Mouse (Mus musculus) olfactory bulb, adult 2 months (tissue): Measurements from ENCODE around the gene Rmnd5b. TPM values are rescaled to one million over a fixed set of nuclear protein-coding genes. Genes with fewer than 3 reads are reported as not detected.
A peak's percentile ranks its signal among the peaks of the same experiment; 100 is the strongest.
"Not testable (repeated sequence)": the region's sequence is repeated elsewhere in the genome, so short reads cannot be mapped to it uniquely, and the experiment has no call there.

Source experiments
- H3K27ac ChIP-seq: fragments of 200-500 bp; 2 replicates; pipeline ENCODE4 v1.5.1; 2012; ENCODE audit warnings: low read depth, low read length; ENCODE audit not compliant: insufficient read depth
- H3K4me1 ChIP-seq: fragments of 200-500 bp; 2 replicates; pipeline ENCODE4 v1.6.1; 2012; ENCODE audit warnings: low read length; ENCODE audit not compliant: control insufficient read depth, insufficient read depth
- H3K4me3 ChIP-seq: fragments of 200-500 bp; 2 replicates; pipeline ENCODE4 v1.5.1; 2012; ENCODE audit warnings: mild to moderate bottlenecking, low read depth, low read length, moderate library complexity; ENCODE audit not compliant: insufficient read depth
- CTCF ChIP-seq: fragments of 200-500 bp; IDR thresholded peaks from 2 replicates; pipeline ENCODE4 v1.5.1; 2012; ENCODE audit warnings: low read depth, mild to moderate bottlenecking, low read length, moderate library complexity; ENCODE audit not compliant: insufficient read depth
- POLR2A ChIP-seq: fragments of 200-500 bp; IDR thresholded peaks from 2 replicates; pipeline ENCODE4 v1.6.1; 2012; ENCODE audit warnings: mild to moderate bottlenecking, low read depth, low read length, moderate library complexity; ENCODE audit not compliant: insufficient read depth
- WGBS: fragments of 180-500 bp; shearing (Covaris S2); methylation state at CpG from one replicate; pipeline ENCODE4 v1.1.7; 2018; 5-methylcytosine and 5-hydroxymethylcytosine counted together
- polyA plus RNA-seq: library from polyadenylated mRNA; stranded (reverse); fragments of >200 nt; gene quantifications from 2 replicates; pipeline ENCODE4 v1.2.4, GENCODE M21; 2012; ENCODE audit warnings: low replicate concordance; ENCODE audit not compliant: missing spikeins, insufficient read depth, insufficient read length

Rmnd5b gene
- polyA plus RNA-seq, 1 experiment, result not detected

DNA sequence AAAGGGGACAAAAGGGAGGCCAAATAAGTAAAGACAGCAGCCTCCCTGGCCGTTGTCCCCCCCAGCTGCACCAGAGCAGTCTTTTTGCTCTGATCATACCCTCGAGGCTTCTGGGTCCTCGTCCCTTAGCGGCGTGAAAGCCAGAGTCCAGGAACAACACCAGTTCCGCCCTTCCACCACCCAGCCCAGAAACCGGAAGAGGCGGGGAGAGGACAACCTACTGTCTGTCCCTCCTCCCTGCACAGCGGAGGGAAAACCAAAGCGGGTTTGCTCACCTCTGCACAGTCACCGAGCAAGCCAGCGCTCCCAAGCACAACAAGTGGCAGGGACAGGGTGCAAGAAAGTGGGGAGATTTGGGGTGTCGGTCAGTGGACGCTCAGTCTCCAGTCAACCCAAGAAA is 20.1 kb downstream of the Rmnd5b start:
- Histone ChIP-seq H3K4me1 (peaks cover 8% of the 10 kb centered on the region), H3K27ac (0 out of 2 replicates have a peak overlapping the region, but pooled peaks have one; percentile 24), H3K4me3 (peak overlapping the region; percentile 38)
- TF ChIP-seq POLR2A (0 out of 2 replicates have a peak, but pooled peaks have one; percentile 19), CTCF (no peak)
- 10% methylated on average over 14 of the region's 14 CpGs for WGBS

GRCm38 (mm10) chr11:51615129-51615528 is 20.6 kb downstream of the Rmnd5b start:
- WGBS, result 41% methylated on average over 7 of the region's 7 CpGs
- TF ChIP-seq CTCF (no peak), POLR2A (no peak)
- Histone ChIP-seq H3K4me3 (no peak overlapping the region), H3K4me1 (peaks cover 8% of the 10 kb centered on the region), H3K27ac (no peak overlapping the region)

DNA sequence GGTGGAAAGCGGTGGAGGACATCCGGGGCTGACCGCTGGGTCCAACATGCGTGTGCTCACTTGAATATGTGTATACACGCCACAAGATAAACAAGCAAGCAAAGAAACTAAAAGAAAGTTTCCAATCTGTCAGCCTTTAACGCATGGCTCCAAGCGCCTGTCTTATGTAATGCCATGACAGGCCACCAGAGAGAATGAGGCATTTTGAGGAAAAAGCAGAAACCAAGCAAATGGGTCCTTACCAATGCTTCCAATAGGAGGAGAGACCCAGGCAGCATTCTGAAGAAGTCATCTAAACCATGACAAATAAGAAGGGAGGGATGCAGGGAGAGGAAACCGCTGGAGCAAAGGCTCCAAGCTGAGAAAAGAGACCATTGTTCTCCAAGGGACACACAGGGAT is 21.4 kb downstream of the Rmnd5b start:
- no peak overlapping the region for H3K27ac ChIP-seq
- no peak overlapping the region for H3K4me3 ChIP-seq
- peaks cover 7% of the 10 kb centered on the region for H3K4me1 ChIP-seq
- TF ChIP-seq CTCF, result no peak
- no peak for TF ChIP-seq POLR2A
- WGBS, result 81% methylated on average over 8 of the region's 8 CpGs

DNA sequence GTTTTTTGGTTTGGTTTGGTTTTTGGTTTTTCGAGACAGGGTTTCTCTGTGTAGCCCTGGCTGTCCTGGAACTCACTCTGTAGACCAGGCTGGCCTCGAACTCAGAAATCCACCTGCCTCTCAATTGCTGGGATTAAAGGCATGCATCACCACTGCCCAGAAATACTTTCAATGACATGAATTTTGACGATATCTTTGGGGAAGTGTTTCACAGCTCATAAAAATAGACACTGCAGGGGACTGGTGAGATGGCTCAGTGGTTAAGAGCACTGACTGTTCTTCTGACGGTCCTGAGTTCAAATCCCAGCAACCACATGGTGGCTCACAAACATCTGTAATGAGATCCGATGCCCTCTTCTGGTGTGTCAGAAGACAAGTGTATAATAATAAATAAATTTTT is 25.8 kb downstream of the Rmnd5b start:
- H3K4me1 ChIP-seq, H3K4me3 ChIP-seq, H3K27ac ChIP-seq: not testable (repeated sequence)
- 89% methylated on average over 5 of the region's 5 CpGs for WGBS

DNA sequence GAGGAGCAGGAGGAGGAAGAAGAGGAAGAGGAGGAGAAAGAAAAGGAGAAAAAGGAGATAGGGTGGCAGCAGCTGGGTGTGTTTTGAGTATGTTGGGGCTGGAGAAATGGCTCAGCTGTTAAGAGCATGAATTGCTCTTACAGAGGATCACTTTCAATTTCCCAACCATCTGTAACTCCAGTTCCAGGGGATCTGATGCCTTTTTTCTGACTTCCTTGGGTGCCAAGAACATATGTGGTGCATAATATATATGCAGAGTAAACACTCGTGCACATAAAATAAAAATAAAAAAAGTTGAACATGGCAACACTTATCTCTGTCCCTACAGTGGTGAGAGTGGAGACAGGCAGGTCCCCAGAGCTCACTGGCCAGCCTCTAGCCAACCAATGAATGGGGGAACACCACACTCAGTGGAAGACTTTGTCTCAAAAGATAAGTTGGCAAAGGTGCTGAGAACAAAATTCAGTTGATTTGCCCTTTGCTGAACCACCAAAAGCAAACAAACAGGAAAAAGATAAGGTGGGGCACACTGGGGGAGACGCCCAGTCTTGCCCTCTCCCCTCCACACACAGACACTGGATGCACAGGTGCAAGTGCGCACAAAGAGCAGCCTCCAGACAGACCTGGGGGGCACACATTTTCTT is 26.3 kb downstream of the Rmnd5b start:
- H3K27ac ChIP-seq, result no peak overlapping the region
- no peak overlapping the region for H3K4me3 ChIP-seq
- 86% methylated on average over 3 of the region's 3 CpGs for WGBS
- TF ChIP-seq POLR2A (no peak), CTCF (no peak)
- H3K4me1 ChIP-seq, result no peaks in the 10 kb centered on the region

DNA sequence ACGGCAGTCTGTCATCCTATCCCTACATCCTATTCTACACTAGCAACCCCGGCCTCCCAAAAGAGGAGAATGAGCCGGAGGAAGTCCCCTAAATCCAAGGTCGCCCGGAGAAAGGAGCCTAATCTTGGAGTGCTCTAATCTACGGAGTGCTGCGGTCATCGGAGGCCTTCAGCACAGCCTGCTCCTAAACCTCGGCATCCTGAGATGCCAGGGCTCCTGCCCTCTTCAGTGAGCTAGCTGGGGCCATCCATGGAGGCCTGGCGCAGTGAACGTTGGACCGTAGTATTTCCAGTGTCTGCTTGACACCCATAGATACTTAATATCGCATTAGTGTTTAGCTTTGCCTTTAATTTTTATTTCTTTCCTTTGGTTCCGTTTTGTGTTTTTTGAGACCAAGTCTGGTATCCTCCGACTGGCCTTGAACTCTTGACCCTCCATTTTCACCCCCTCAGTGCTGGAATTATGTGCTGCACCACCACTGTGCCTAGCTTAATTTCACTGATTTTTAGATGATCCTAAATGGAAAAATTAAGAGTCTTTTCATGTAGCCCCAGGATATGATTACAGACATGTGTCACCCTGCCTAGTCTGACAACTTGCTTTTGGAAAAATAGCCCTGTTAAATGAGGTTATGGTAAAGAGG is 28.5 kb downstream of the Rmnd5b start:
- no peaks in the 10 kb centered on the region for H3K4me1 ChIP-seq
- 8% methylated on average over 15 of the region's 15 CpGs for WGBS
- peak overlapping the region; percentile 71 for H3K27ac ChIP-seq
- H3K4me3 ChIP-seq, result peak overlapping the region; percentile 77
- no peak for TF ChIP-seq POLR2A
- no peak for TF ChIP-seq CTCF

- Histone ChIP-seq H3K4me3 (peak within 1 kb of the TSS; percentile 84), H3K27ac (peak within 1 kb of the TSS; percentile 71), H3K4me1 (no peaks in the 10 kb centered on the region)
- peak; percentile 99 for TF ChIP-seq POLR2A
- TF ChIP-seq CTCF, result peak; percentile 3; the same call in 1 of the 2 replicates
- WGBS, result under 1% methylated on average over 90 of the region's 91 CpGs
Observed at GRCm38 (mm10) chr11:51606447-51607095, 29.1 kb downstream of the Rmnd5b start, which contains the start of gene Hnrnpab. Hnrnpab (minus strand) TSS chr11:51606847.

DNA sequence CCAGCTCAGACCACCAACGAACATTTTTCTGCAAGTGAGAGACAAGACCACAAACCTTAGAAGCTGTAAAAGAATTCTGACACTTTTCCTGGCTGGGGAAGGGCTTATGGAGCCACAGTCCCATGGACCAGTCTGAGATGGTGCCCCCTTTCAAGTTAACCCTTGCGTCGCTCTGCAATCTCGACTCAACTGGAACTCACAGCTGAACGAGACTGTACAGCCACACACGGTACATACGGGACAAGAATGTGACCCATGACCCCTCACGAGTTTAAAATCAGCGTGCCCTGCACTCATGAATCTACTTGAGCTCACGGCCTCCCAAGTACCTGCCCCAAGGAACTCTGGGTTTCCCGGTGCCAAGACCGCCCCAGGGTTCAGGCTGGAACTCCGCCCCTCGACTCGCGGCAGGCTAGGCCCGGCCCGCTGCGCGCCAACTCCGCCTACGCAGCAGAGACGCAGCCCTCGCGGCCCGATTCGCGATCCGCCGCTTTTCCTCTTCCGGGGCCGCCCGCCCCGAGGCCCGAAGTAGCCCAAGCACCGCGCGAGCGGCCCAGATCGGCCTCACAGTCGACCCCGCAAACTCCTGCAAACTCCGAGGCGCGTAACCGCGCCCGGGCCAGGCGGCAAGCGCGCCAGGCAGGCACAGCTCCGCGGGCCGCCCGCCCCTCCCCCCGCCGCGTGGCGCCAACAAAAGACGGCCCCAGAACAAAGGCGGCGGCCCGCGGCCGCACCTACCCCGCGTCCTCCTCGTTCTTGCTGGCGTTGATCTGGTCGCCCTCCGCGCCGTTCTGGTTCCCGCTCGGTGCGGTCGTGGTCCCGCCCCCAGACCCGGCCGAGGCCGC is 29.9 kb downstream of the Rmnd5b start:
- Histone ChIP-seq H3K4me1 (no peaks in the 10 kb centered on the region), H3K27ac (peak overlapping the region; percentile 30), H3K4me3 (peak overlapping the region; percentile 84)
- under 1% methylated on average over 81 of the region's 81 CpGs for WGBS
- no peak for TF ChIP-seq CTCF
- peak; percentile 33; the same call in 1 of the 2 replicates for TF ChIP-seq POLR2A
